Mouse (Mus musculus): ENCODE results near the gene Dhx16.
"Not testable (repeated sequence)": the region's sequence is repeated elsewhere in the genome, so short reads cannot be mapped to it uniquely, and the experiment has no call there.

Dhx16 gene

DNA sequence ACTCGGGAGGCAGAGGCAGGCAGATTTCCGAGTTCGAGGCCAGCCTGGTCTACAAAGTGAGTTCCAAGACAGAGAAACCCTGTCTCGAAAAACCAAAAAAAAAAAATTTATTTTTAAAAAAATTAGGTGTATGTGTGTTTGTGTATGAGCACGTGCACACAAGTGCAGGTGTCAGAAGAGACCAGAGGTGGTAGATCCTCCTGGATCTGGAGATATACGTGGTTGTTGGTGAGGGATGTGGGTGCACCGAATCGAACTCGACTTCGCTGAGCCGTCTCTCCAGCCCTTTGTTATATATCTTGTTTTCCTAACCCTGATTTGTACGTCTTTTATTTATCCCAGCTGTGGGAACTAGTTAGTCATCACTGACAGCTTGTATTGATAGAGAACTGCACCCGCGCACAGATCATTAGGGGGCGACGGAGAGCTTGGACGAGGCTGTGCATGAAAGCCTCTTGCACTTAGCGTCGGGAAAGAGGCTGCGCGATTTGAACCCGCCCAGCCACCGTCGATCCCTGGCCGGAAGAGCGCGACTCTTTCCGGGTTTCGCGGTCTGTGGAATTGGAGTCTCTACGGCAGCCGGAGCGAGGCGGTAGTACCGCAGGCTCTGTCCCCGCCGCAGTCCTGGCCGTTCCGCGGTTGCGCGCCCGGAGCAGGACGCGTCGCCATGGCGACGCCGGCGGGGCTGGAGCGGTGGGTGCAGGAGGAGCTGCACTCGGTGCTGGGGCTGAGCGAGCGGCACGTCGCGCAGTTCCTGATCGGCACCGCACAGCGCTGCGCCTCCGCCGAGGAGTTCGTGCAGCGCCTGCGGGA lies at the start of gene Dhx16:
Gene Dhx16 (plus strand): TSS at position 575 of the 813 bp plus-strand sequence.
- DNase-seq (ENCODE audit: low read depth, low spot score) = peak; percentile 98

DNA sequence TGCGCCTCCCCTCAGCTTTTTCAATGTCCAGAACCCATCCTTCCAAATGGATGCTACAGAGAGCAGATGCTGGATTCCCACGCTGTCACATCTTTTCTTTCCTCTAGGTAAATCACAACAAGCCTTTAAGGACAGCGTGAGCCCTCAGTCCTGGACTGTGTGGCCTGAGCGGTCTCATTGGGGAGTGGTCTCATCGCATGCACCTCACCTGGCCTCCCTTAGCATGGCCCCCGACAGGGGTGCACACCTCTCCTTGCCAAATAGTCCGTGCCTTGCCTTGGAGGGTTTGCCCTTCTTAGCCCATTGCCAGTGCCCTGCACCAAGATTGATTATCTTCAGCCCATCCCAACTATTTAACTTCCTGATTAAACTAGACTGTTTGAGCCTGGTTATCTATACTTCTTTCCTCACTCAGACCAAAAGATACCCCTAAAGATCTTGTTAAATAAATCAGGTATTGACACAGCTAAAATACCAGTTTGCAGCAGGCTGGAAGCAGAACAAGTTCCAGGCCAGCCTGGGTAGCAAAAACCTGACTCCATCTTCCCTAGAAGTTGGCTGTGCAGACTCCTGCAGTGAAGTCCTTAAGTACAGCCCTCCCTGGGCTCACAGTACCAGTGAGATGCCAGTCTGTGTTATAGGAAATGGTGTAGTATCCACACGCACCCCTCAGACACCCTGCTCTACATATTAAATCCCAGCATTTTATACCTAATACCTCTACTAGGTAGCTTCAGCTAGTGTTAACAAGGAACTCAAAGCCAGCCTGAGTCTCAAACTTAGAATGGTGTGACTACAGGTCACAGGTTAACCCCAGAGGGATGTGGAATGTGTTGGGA lies 47.0 kb upstream of the Dhx16 start:
- no peak for DNase-seq (ENCODE audit: low read depth, low spot score)

DNA sequence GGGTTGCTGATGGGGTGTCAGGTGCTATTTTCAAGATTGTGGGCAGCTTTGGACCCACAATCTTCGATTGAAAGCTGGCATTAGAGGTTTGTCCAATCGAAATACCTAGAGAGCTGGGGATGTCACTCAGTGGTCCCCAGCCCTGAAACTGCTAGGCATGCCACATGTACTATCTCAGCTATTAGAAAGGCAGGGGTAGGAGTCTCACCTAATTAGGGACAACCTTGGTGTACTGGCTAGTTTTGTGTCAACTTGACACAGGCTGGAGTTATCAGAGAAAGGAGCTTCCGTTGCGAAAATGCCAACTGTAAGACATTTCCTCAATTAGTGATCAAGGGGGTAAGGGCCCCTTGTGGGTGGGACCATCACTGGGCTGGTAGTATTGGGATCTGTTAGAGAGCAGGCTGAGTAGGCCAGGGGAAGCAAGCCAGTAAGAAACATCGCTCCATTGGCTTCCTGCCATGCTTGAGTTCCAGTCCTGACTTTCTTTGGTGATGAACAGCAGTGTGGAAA lies 46.3 kb upstream of the Dhx16 start:
- DNase-seq (ENCODE audit: low read depth, low spot score) = peak; percentile 34

DNA sequence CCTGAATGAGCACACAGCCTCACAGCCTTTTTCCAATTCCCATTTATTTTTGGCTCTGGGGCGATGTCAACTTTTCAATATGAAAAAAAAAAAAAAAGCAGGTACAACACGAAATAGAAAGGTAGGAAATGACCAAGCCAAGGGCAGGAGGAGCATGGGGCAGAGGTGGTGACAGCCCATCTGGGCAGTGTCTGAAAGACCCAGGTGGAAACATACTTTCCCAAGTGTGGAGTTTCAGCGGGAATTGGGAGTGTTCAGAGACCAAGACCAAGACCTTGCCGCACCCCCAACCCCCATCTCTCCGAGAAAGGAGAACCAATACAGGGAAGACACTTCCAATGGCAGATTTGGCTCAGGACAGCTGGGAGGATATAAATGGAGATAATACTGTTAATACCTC lies 45.7 kb upstream of the Dhx16 start:
- DNase-seq (ENCODE audit: low read depth, low spot score) = no peak

DNA sequence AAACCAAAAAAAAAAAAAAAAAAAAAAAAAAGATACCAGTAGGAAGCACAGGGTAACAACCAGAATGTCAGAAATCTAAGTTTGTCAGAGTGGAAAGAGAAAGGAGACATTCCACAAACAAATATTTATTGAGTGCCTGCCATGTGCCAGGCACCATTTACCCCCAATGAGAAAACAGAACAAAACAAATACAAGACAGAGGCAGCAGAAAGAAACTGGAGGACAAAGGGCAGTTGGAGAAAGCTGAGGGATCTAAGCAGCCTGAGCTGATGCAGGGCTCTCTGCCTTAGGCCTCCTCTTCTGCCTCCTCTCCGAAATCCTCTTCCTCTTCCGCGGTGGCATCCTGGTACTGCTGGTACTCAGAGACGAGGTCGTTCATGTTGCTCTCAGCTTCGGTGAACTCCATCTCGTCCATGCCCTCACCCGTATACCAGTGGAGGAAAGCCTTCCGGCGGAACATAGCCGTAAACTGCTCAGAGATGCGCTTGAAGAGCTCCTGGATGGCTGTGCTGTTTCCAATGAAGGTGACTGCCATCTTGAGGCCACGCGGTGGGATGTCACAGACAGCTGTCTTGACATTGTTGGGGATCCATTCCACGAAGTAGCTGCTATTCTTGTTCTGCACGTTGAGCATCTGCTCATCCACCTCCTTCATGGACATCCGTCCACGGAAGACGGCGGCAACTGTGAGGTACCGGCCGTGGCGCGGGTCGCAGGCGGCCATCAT lies 44.8 kb upstream of the Dhx16 start:
- peak; percentile 41 for DNase-seq (ENCODE audit: low read depth, low spot score)

DNA sequence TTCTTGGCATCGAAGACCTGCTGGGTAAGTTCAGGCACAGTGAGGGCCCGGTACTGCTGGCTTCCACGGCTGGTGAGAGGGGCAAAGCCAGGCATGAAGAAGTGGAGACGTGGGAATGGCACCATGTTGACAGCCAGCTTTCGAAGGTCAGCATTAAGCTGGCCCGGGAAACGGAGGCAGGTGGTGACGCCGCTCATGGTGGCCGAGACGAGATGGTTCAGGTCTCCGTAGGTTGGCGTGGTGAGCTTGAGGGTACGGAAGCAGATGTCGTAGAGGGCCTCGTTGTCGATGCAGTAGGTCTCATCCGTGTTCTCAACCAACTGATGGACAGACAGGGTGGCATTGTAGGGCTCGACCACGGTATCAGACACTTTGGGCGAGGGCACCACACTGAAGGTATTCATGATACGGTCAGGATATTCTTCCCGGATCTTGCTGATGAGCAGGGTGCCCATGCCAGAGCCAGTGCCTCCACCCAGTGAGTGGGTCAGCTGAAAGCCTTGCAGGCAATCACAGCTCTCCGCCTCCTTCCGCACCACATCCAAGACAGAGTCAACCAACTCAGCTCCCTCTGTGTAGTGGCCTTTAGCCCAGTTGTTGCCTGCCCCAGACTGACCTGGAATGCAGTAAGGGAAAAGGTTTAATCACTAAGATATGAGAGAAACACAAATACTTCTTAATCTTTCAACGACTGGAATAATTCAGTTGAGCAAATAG lies 44.0 kb upstream of the Dhx16 start:
- no peak for DNase-seq (ENCODE audit: low read depth, low spot score)

DNA sequence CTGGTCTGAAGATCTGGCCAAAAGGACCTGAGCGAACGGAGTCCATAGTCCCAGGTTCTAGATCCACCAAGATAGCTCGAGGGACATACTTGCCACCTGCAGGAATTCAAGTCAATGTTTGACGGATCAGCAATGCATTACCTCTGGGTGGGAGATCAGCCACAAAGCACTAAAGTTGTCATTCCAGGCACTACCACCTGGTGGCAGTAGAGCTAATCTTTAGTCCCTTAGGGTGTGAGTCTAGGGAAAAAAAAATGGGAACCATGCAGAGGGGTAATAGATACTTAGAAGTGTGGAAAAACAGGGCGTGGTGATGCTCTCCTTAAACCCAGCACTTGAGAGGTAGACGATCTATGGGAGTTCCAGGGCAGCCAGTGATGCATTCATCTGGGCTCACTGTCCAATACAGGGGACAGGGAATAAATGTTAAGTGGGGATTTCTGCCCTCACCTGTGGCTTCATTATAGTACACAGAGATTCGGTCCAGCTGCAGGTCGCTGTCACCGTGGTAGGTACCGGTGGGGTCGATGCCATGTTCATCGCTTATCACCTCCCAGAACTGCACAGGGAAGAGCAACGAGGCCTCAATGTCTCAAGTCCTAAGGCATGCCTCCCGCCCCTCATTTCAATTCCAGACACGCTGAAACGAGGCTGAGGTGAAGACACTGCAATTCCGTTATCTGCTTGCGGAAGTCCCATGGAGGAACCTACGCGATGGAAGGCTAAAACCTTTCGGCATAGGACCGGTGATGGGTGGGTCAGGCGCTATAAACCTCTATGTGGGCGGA lies 43.2 kb upstream of the Dhx16 start:
- DNase-seq (ENCODE audit: low read depth, low spot score) = peak; percentile 94

DNA sequence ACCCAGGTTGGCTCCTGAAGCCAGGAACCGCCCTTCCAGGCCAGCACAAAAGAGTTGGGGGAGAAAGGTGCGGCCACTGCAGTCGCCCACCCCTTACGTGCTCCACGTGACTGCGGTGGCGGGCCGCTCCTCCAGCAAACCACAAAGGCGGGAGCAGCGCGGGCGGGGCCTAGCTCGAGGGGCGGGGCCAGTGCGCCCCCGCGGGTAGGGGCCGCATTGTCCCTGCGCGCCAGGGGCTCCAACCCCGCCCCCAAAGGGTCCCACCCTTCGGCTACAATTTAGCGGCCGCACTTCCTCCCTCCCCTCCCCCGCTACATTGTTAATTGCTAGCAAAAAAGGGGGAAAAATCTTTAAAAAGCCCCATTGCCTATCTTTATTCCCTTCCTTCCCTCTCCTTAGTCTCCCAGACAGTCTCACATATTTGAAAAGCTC lies 42.6 kb upstream of the Dhx16 start:
- DNase-seq (ENCODE audit: low read depth, low spot score) = peak; percentile 96

DNA sequence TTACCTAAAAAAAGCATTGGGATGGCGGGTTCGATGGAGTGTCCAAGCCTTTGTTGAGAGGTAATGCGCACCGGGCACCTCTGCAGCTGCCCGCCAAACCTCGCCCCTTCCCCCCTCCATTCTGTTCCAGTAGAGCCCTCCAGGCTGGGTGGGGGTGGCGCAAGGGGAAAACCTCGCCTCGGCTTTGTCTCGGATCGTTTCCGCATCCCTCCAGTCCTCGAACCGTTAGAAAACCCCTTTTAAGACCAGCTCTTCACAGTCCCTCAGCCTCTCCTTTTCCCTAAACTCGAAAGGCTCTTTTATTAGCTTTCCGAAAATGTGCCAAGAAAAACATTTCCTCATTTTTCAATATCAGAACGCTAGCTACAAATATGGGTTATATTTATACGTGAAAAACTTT lies 42.1 kb upstream of the Dhx16 start:
- peak; percentile 84 for DNase-seq (ENCODE audit: low read depth, low spot score)

DNA sequence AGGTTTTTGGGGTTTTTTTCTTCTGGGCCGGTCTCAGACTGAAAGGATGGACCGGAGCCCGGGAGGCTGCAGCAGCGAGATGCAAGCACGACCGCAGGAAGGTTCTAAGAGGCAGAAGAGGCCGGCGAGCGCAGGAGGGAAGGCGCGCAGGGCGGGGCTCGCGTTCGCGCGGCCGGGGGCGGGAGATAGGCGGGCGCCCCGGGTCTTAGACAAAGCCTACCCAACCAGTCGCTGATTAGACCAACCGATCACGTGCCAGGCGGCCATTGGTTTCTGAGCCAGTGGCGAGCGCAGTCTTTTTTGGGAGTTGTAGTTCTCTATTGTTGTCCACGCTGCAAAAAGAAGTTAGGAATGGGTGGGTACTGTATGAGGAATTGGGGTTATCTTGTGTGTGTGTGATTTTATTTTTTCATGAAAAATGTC lies 41.5 kb upstream of the Dhx16 start, which contains the start of gene Tubb5:
Gene Tubb5 (minus strand): TSS at position 185 of the 423 bp plus-strand sequence.
- peak; percentile 99 for DNase-seq (ENCODE audit: low read depth, low spot score)

DNA sequence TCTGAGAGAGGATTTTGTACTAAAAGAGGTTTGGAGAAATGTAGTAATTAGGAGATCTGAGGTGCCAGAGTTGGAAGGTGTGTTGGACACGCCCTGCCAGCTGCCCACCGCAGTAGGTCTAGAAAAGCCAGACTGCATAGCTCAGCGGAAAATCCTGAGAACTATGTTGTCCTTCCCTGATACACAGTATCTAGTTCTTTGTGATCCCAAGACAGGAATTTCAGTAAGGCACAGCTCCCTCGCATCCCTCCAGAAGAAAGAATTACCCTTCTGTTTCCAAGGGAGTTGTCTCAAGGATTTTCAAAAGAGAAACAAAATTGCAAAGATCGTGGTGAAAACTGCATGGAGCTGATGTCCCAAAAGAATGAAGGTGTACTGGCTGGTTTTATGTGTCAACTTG lies 41.0 kb upstream of the Dhx16 start:
- DNase-seq (ENCODE audit: low read depth, low spot score) = no peak

DNA sequence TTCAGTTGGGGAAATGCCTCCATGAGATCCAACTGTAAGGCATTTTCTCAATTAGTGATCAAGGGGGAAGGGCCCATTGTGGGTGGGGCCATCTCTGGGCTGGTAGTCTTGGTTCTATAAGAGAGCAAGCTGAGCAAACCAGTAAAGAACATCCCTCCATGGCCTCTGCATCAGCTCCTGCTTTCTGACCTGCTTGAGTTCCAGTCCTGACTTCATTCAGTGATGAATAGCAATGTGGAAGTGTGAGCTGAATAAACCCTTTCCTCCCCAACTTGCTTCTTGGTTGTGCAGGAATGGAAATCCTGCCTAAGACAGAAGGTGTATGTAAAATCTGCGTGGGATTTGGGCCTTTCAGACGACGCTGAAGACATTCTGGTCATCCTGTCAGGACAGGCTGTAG lies 40.6 kb upstream of the Dhx16 start:
- DNase-seq (ENCODE audit: low read depth, low spot score) = not testable (repeated sequence)

DNA sequence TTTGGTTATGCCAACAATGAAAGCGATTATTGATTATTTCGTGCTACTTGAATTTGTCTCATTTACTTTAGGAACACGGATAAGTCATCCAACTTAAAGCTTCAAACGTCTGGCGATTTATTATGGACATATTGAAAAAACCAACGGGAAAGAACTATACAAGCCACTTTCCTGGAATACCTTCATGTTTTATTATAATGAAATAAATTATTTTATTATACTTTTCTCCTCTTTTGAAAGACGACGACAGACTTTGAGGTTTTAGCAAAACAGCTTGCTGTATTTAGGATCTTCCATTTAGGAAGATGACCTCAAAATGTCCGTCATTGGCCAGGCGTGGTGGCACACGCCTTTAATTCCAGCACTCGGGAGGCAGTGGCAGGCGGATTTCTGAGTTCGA lies 39.1 kb upstream of the Dhx16 start:
- DNase-seq (ENCODE audit: low read depth, low spot score) = no peak

DNA sequence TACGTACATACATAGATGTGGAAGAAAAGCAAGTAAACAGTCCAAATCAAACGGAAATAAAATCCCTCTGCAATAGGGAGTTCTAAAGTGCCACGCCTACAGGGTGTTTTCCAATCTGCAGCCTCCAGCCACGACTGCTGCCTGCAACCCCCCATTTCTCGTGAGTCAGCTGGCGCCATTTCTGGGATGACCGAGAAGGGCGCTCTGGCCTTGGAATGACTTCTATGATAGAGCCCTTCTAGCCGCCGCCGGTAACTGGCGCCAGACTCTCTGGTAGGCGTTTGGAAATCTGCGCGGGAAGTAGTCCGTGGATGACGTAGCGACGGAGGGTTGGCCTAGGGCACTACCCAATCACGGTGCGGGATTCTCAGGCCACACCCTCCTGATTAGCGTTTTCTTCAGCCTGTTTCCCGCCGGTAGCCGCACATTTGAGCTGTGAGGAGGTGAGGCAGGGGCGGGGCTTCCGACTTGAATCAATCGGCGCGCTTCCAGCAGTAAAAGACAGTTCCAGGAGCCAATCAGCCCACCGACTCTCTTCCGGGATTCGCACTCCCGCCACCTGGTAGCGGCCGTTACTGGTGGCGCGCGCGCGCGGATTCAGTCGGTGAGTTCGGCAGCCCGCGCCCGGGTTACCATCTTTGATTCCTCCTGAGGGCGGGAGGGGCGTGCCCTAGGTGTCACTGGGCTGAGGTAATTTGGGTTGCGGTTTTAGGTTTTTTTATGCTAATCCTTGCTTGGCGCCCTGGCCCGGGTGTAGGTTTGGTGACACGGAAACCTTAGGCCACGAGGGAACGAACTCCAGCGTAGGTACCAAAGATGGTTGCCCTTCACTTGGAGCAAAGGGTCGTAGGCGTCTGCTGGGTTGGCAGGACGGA lies 38.3 kb upstream of the Dhx16 start, which contains the start of gene Mdc1:
Gene Mdc1 (plus strand): TSS at position 440 of the 875 bp plus-strand sequence.
- peak; percentile 100 for DNase-seq (ENCODE audit: low read depth, low spot score)

DNA sequence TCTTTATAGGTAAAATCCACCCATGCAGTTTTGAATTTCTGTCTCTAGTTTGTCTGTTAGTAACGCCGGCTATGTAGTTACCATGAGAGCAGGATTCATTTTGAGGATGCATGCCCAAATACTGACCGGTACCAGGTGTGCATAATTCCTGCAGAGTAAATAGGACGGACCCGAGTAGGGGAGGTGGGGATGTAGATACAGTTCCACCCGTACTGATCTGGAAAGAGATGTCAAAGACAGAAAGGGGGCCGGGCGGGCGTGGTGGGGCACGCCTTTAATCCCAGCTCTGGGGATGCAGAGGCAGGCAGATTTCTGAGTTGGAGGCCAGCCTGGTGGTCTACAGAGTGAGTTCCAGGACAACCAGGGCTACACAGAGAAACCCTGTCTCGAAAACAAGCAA lies 37.6 kb upstream of the Dhx16 start:
- peak; percentile 61 for DNase-seq (ENCODE audit: low read depth, low spot score)

DNA sequence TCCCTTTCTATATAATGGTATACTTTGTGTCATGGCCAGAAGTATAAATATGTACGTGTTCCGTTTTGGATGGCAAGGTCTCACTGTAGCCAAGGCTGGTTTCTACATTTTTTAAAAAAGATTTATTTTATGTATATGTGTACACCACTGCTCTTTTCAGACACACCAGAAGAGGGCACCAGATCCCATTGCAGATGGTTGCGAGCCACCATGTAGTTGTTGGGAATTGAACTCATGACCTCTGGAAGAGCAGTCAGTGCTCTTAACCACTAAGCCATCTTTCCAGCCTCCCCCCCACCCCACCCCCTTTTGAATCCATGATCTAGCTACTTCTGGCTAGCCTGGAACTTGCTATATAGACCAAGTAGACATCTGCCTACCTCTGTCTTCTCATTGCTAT lies 36.1 kb upstream of the Dhx16 start:
- DNase-seq (ENCODE audit: low read depth, low spot score) = no peak

DNA sequence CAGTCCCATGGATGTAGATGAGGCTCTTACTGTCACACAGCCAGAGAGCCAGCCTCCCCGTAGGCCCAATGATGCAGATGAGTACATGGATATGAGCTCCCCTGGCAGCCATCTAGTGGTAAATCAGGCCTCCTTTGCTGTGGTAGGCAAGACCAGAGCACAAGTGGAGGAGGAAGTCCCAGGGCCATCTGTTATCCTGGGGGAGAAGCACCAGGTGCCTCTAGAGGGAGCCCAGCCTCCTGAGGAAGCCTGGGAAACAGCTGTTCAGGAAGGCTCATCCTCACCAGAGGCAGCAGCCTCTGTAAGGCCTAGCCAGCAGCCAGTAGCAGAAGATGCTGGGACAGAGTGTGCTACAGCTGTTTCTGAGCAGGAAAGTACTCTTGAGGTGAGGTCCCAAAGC lies 31.5 kb upstream of the Dhx16 start:
- DNase-seq (ENCODE audit: low read depth, low spot score) = peak; percentile 60

DNA sequence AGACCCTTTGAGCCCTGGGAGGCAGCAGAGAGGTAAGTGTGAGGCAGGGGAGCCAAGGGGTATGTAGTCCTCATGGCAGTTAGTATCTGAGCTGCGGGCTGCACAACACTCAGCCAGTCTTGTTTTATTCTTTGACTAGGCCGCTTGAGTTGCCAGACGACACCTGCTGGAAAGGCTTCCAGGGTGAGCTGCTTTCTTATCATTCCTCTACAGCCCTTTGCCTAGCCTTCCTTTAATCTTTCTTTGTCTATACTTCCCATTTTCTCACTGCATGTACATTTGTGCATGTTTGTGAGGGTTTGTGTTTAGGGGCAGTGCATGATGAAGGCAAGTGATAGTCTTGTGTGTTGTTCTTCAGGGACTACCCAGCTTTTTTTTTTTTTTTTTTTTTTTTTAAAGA lies 28.6 kb upstream of the Dhx16 start:
- DNase-seq (ENCODE audit: low read depth, low spot score) = no peak

DNA sequence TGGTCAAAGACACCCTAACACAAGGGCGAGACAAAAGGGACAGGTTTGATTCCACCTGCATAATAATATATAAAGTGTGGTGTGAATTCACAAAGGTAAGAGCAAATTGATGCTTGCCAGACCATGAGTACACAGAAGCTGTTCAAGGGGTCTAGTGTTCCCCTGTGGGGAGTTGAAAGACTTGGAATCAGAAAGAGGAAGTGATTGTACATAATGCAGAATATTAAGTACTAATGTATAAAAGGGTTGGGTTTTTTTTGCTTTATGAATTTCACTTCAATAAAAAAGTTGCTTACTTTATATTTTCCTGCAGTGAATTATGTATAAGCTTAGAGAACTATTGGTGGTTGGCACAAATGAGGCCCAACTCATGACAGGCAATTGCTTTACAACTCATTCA lies 20.2 kb upstream of the Dhx16 start:
- DNase-seq (ENCODE audit: low read depth, low spot score) = no peak
